Mouse (Mus musculus): ENCODE data around the gene Slc39a11. TPM values are rescaled to one million over a fixed set of nuclear protein-coding genes. Genes with fewer than 3 reads are reported as not detected.

Gene Slc39a11
- polyA plus RNA-seq, 1 experiment from 2014 or later = 41.6 TPM

Other genes with a start within 250 kb of the Slc39a11 start
- gene Sstr2, start 30.7 kb downstream of the Slc39a11 start, polyA plus RNA-seq (2015; fragmentation: Nextera tagmentation; extraction: Ambion mirVana) = 70.3 and 87.5 TPM in 2 replicates
- gene Cog1, start 910 bp downstream of the Slc39a11 start, polyA plus RNA-seq (2015; fragmentation: Nextera tagmentation; extraction: Ambion mirVana) = 35.5 and 36.3 TPM in 2 replicates
- gene Fam104a, start 34.1 kb upstream of the Slc39a11 start, polyA plus RNA-seq (2015; fragmentation: Nextera tagmentation; extraction: Ambion mirVana) = 43.0 and 43.4 TPM in 2 replicates
- 24.4 and 26.1 TPM in 2 replicates for gene D11Wsu47e, start 34.3 kb upstream of the Slc39a11 start, polyA plus RNA-seq (2015; fragmentation: Nextera tagmentation; extraction: Ambion mirVana)
- gene Cpsf4l, start 59.9 kb upstream of the Slc39a11 start, polyA plus RNA-seq (2015; fragmentation: Nextera tagmentation; extraction: Ambion mirVana) = 0.32 and 0.35 TPM in 2 replicates
- 99.9 and 100 TPM in 2 replicates for gene Cdc42ep4, start 101.8 kb upstream of the Slc39a11 start, polyA plus RNA-seq (2015; fragmentation: Nextera tagmentation; extraction: Ambion mirVana)

Measured in forebrain, embryonic 16.5 days (tissue).